Mouse (Mus musculus) erythroblast, embryonic 14.5 days (primary cell): ENCODE measurements around the gene Adgrf1.

Experiments used
- GATA1 ChIP-seq: IDR thresholded peaks from 2 replicates; pipeline ENCODE4 v1.6.1; 2012; ENCODE audit warnings: low read length, inconsistent platforms, mixed read lengths
- TAL1 ChIP-seq: IDR thresholded peaks from 3 replicates; pipeline ENCODE4 v1.6.1; 2012; ENCODE audit warnings: low read length, inconsistent platforms, mixed read lengths

- no peak for TF ChIP-seq GATA1
- no peak for TF ChIP-seq TAL1
These were observed 5.4 kb upstream of the Adgrf1 start for GRCm38 (mm10) chr17:43264739-43265138.
